Mouse (Mus musculus) erythroblast, embryonic 14.5 days (primary cell): ENCODE results near the gene Ikzf4.

Source experiments
- GATA1 ChIP-seq: IDR thresholded peaks from 2 replicates; pipeline ENCODE4 v1.6.1; 2012; ENCODE audit warnings: low read length, inconsistent platforms, mixed read lengths
- TAL1 ChIP-seq: IDR thresholded peaks from 3 replicates; pipeline ENCODE4 v1.6.1; 2012; ENCODE audit warnings: low read length, inconsistent platforms, mixed read lengths

GRCm38 (mm10) chr10:128637011-128637410 lies 8.8 kb downstream of the Ikzf4 start:
- no peak for TF ChIP-seq GATA1
- no peak for TF ChIP-seq TAL1
